Mouse (Mus musculus) testis, adult 2 months (tissue): Measurements from ENCODE around the gene Il12b.

ENCODE experiments used
- CTCF ChIP-seq: fragments of 200-500 bp; IDR thresholded peaks from 2 replicates; pipeline ENCODE4 v1.5.1; 2012; ENCODE audit warnings: low read depth, mild to moderate bottlenecking, inconsistent platforms, low read length, moderate library complexity; ENCODE audit not compliant: control insufficient read depth, insufficient read depth, insufficient replicate concordance
- POLR2A ChIP-seq: fragments of 200-500 bp; IDR thresholded peaks from 2 replicates; pipeline ENCODE4 v1.6.1; 2012; ENCODE audit warnings: low read depth, mild to moderate bottlenecking, inconsistent platforms, low read length, moderate library complexity; ENCODE audit not compliant: control insufficient read depth

DNA sequence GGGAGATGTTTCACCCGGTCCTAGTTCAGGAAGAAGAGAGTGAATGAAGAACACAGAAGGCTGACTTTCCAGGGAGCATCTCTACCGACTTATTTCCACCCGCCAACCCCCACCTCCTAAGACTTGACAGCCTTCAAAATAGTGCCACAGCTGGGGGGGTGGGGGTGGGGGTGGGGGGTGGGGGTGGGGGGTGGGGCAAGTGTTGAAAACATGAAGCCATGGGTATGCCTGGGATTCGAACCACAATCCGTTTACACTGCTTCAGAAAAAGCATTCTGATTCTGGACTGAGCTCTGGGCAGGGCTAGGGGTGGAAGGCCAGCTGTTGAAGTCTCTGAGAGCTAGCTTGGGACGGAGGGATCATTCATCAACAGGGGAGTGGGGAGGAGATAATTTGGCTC is 23.4 kb downstream of the Il12b start:
- TF ChIP-seq CTCF (no peak), POLR2A (no peak)
